Mouse (Mus musculus) left cerebral cortex, postnatal 25 days (tissue): ENCODE measurements around the gene Nop9. TPM values are rescaled to one million over a fixed set of nuclear protein-coding genes. Genes with fewer than 3 reads are reported as not detected.
A peak's percentile ranks its signal among the peaks of the same experiment; 100 is the strongest.

Experiments
- DNase-seq, 2 experiments: peaks; one replicate each; pipeline ENCODE4 v3.0.0; 2022; ENCODE audit warnings: low spot score in 2 of 2, mixed read lengths in 1 of 2
- intact Hi-C: fragments of 180-260 bp; cut with DNase I; formaldehyde crosslinking; loops from one replicate; pipeline ENCODE4 v1.15.1; 2025
- total RNA-seq, 2 experiments: library from RNA; stranded (reverse); gene quantifications; 2 replicates each; pipeline ENCODE4 v1.2.3; 2021

Nop9 gene
- 10 to 100 TPM; 12.7 to 14.0 TPM for total RNA-seq

GRCm38 (mm10) chr14:55745180-55745860 lies at the start of gene Nop9, which contains the start of gene Dhrs1:
Gene Nop9 (plus strand): TSS chr14:55745693.
Gene Dhrs1 (minus strand): TSS chr14:55745690.
- intact Hi-C loops, result loop anchor here (1.0 kb wide), 1 partner anchor 63 kb away; no protein-coding TSS in a partner anchor
- DNase-seq, result peak; percentile 86 to 90

- intact Hi-C loops, result no loop called here
- DNase-seq, result no peak
These were observed 48.3 kb upstream of the Nop9 start for GRCm38 (mm10) chr14:55697226-55697625.

GRCm38 (mm10) chr14:55701131-55701530 lies 44.4 kb upstream of the Nop9 start:
- intact Hi-C loops, result loop anchor here (10.0 kb wide), 1 partner anchor 134 kb away; no protein-coding TSS in a partner anchor
- no peak for DNase-seq

- intact Hi-C loops, result loop anchor here (10.0 kb wide), 1 partner anchor 132 kb away; no protein-coding TSS in a partner anchor
- no peak for DNase-seq
These were observed 42.7 kb upstream of the Nop9 start for GRCm38 (mm10) chr14:55702761-55703160.

GRCm38 (mm10) chr14:55706051-55706600 lies 39.4 kb upstream of the Nop9 start:
- intact Hi-C loops, result loop anchor here (10.0 kb wide), 1 partner anchor 129 kb away; no protein-coding TSS in a partner anchor
- no peak for DNase-seq

- no peak for DNase-seq
- intact Hi-C loops, result loop anchor here (10.0 kb wide), 1 partner anchor 127 kb away; no protein-coding TSS in a partner anchor
These were observed 38.1 kb upstream of the Nop9 start for GRCm38 (mm10) chr14:55707397-55707796.

GRCm38 (mm10) chr14:55709509-55709908 lies 36.0 kb upstream of the Nop9 start:
- DNase-seq, result no peak
- intact Hi-C loops, result loop anchor here (10.0 kb wide), 1 partner anchor 125 kb away; no protein-coding TSS in a partner anchor

- DNase-seq, result no peak
- intact Hi-C loops, result no loop called here
These were observed 33.7 kb upstream of the Nop9 start for GRCm38 (mm10) chr14:55711786-55712185.

GRCm38 (mm10) chr14:55713007-55713728 lies 32.3 kb upstream of the Nop9 start:
- intact Hi-C loops, result no loop called here
- no peak for DNase-seq

- intact Hi-C loops, result no loop called here
- no peak for DNase-seq
These were observed 31.8 kb upstream of the Nop9 start, which contains the start of gene Tgm1 for GRCm38 (mm10) chr14:55713729-55714122. Gene Tgm1 (minus strand): TSS chr14:55713926.

- intact Hi-C loops, result no loop called here
- DNase-seq, result no peak
These were observed 30.6 kb upstream of the Nop9 start for GRCm38 (mm10) chr14:55714893-55715292.

- intact Hi-C loops, result no loop called here
- DNase-seq, result no peak
These were observed 29.2 kb upstream of the Nop9 start for GRCm38 (mm10) chr14:55716271-55716670.

GRCm38 (mm10) chr14:55716884-55717283 lies 28.6 kb upstream of the Nop9 start:
- no peak for DNase-seq
- intact Hi-C loops, result no loop called here

- DNase-seq, result peak in 1 of 2 experiments; percentile 24
- intact Hi-C loops, result loop anchor here (5.0 kb wide), 1 partner anchor 37 kb away; the partner anchor contains the start of gene Tinf2
These were observed 25.8 kb upstream of the Nop9 start for GRCm38 (mm10) chr14:55719737-55720136.

GRCm38 (mm10) chr14:55720666-55721065 lies 24.8 kb upstream of the Nop9 start:
- intact Hi-C loops, result loop anchor here (5.0 kb wide), 1 partner anchor 38 kb away; the partner anchor contains the start of gene Tinf2

GRCm38 (mm10) chr14:55721076-55721475 lies 24.4 kb upstream of the Nop9 start:
- no peak for DNase-seq
- intact Hi-C loops, result loop anchor here (5.0 kb wide), 1 partner anchor 39 kb away; the partner anchor contains the start of gene Tinf2

More at GRCm38 (mm10) chr14:55720666-55721065, 24.8 kb upstream of the Nop9 start:
- no peak for DNase-seq

GRCm38 (mm10) chr14:55721700-55722437 lies 23.6 kb upstream of the Nop9 start, which contains the start of gene Rabggta:
Gene Rabggta (minus strand): TSS chr14:55722263.
- DNase-seq, result peak; percentile 93 to 94
- intact Hi-C loops, result loop anchor here (2.0 to 5.0 kb wide), 2 partner anchors 21 to 40 kb away; partner anchors contain the start of gene Tinf2

GRCm38 (mm10) chr14:55722438-55722945 lies 23.0 kb upstream of the Nop9 start:
- no peak for DNase-seq
- intact Hi-C loops, result loop anchor here (2.0 to 5.0 kb wide), 2 partner anchors 20 to 40 kb away; partner anchors contain the start of gene Tinf2

- DNase-seq, result no peak
- intact Hi-C loops, result loop anchor here (2.0 to 5.0 kb wide), 2 partner anchors 19 to 41 kb away; partner anchors contain the start of gene Tinf2
These were observed 22.1 kb upstream of the Nop9 start for GRCm38 (mm10) chr14:55723433-55723832.
